Mouse (Mus musculus) G1E (cell line): ENCODE measurements around the gene Ubtf.

Source experiments
- CTCF ChIP-seq: IDR thresholded peaks from 2 replicates; pipeline ENCODE4 v1.5.1; 2012; ENCODE audit warnings: low read depth, low read length, inconsistent platforms, mixed read lengths
- GATA1 ChIP-seq: IDR thresholded peaks from 2 replicates; pipeline ENCODE4 v1.6.1; 2012; ENCODE audit warnings: borderline replicate concordance, low read length, inconsistent platforms, mixed read lengths
- GATA2 ChIP-seq: IDR thresholded peaks from 2 replicates; pipeline ENCODE4 v1.6.1; 2012; ENCODE audit warnings: low read depth, low read length, inconsistent platforms, borderline replicate concordance
- POLR2AphosphoS5 ChIP-seq: IDR thresholded peaks from 2 replicates; pipeline ENCODE4 v1.6.1; 2012; ENCODE audit warnings: low read depth, low read length, inconsistent platforms; ENCODE audit not compliant: insufficient replicate concordance
- TAL1 ChIP-seq: conservative IDR thresholded peaks from 2 replicates; pipeline ENCODE4 v1.6.1; 2012; ENCODE audit warnings: low read depth, low read length, inconsistent platforms, mixed read lengths

- TF ChIP-seq CTCF, result no peak
- no peak for TF ChIP-seq TAL1
- no peak for TF ChIP-seq GATA1
- no peak for TF ChIP-seq POLR2AphosphoS5
- TF ChIP-seq GATA2, result no peak
Observed at GRCm38 (mm10) chr11:102283922-102284321, 35.6 kb downstream of the Ubtf start.
